Mouse (Mus musculus) heart, adult 2 months (tissue): ENCODE measurements around the gene Camk1d.

Experiments used
- CTCF ChIP-seq: fragments of 200-600 bp; IDR thresholded peaks from 2 replicates; pipeline ENCODE4 v1.8.1; 2022; ENCODE audit warnings: antibody characterized with exemption, mild to moderate bottlenecking, moderate library complexity
- POLR2A ChIP-seq: fragments of 200-500 bp; IDR thresholded peaks from 2 replicates; pipeline ENCODE4 v1.6.1; 2011; ENCODE audit warnings: mild to moderate bottlenecking, low read depth, low read length, control low read depth; ENCODE audit not compliant: insufficient read depth

- TF ChIP-seq CTCF (no peak), POLR2A (no peak)
Measured at GRCm38 (mm10) chr2:5572314-5573006, 141.9 kb downstream of the Camk1d start.
